Mouse (Mus musculus): ENCODE results near the gene Gm45140. TPM values are rescaled to one million over a fixed set of nuclear protein-coding genes. Genes with fewer than 3 reads are reported as not detected.

Gene Gm45140
- polyA plus RNA-seq, 1 experiment from 2014 or later = 1.4 TPM

GRCm38 (mm10) chr6:87853446-87853845, 17.9 kb upstream of the Gm45140 start:
- WGBS = 76% methylated on average over 4 of the region's 4 CpGs

DNA sequence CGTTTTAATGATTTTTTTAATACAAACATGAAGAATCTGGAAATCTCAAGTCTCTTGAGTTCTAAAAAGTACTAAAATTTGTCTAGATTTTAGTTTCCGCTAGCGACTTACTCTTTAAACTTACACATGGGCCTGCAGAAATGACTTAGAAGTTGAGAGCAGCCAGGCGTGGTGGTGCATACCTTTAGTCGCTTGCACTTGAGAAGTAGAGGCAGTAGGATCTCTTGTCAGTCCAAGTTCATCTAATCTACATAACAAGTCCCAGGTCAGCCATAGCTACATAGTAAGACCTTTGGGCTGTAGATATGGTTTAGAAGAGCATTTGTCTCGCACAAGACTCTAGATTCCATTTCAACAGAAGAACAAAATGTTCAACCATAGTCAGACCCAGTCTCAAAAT, 16.3 kb upstream of the Gm45140 start:
- Histone ChIP-seq H3K4me1 (ENCODE audit: control insufficient read depth in 2 of 2, insufficient read depth in 2 of 2, low read length in 2 of 2) (peaks cover 0 to 24% of the 10 kb centered on the region in 2 experiments; a peak in 3 of 4 replicates), H3K4me3 (ENCODE audit: control insufficient read depth in 1 of 2, insufficient read depth in 1 of 2, low read depth in 1 of 2, low read length in 2 of 2) (no peak overlapping the region), H3K9ac (ENCODE audit: low read length) (no peak overlapping the region), H3K27ac (replicated peaks in 1 of 2; ENCODE audit: control insufficient read depth in 1 of 2, insufficient read depth in 1 of 2, low read depth in 2 of 2, low read length in 2 of 2) (no peak overlapping the region), H3K36me3 (ENCODE audit: control insufficient read depth, insufficient read depth, low read length) (peaks cover 16% of the 10 kb centered on the region; the same call in 1 of the 2 replicates), H3K27me3 (ENCODE audit: control insufficient read depth, insufficient read depth, low read length) (no peaks in the 10 kb centered on the region; the same call in 1 of the 2 replicates), H3K9me3 (ENCODE audit: control insufficient read depth, low read length) (no peaks in the 10 kb centered on the region), H3K4me2 (ENCODE audit: low read length) (no peak overlapping the region)
- no peak for ATAC-seq (ENCODE audit: insufficient number of reproducible peaks, insufficient read depth, low FRiP score, low read depth)
- 73% methylated on average over 6 of the region's 6 CpGs for WGBS

More at GRCm38 (mm10) chr6:87853446-87853845, 17.9 kb upstream of the Gm45140 start:
- peaks cover 0 to 11% of the 10 kb centered on the region in 2 experiments; a peak in 3 of 4 replicates for H3K4me1 ChIP-seq (ENCODE audit: control insufficient read depth in 2 of 2, insufficient read depth in 2 of 2, low read length in 2 of 2)
- no peak overlapping the region for H3K27ac ChIP-seq (replicated peaks in 1 of 2; ENCODE audit: control insufficient read depth in 1 of 2, insufficient read depth in 1 of 2, low read depth in 2 of 2, low read length in 2 of 2)
- ATAC-seq (ENCODE audit: insufficient number of reproducible peaks, insufficient read depth, low FRiP score, low read depth) = no peak
- H3K9me3 ChIP-seq (ENCODE audit: control insufficient read depth, low read length) = no peaks in the 10 kb centered on the region
- H3K27me3 ChIP-seq (ENCODE audit: control insufficient read depth, insufficient read depth, low read length) = no peaks in the 10 kb centered on the region; the same call in 1 of the 2 replicates
- peaks cover 5% of the 10 kb centered on the region; the same call in 1 of the 2 replicates for H3K36me3 ChIP-seq (ENCODE audit: control insufficient read depth, insufficient read depth, low read length)
- no peak overlapping the region for H3K4me2 ChIP-seq (ENCODE audit: low read length)
- H3K9ac ChIP-seq (ENCODE audit: low read length) = no peak overlapping the region
- H3K4me3 ChIP-seq (ENCODE audit: control insufficient read depth in 1 of 2, insufficient read depth in 1 of 2, low read depth in 1 of 2, low read length in 2 of 2) = no peak overlapping the region

DNA sequence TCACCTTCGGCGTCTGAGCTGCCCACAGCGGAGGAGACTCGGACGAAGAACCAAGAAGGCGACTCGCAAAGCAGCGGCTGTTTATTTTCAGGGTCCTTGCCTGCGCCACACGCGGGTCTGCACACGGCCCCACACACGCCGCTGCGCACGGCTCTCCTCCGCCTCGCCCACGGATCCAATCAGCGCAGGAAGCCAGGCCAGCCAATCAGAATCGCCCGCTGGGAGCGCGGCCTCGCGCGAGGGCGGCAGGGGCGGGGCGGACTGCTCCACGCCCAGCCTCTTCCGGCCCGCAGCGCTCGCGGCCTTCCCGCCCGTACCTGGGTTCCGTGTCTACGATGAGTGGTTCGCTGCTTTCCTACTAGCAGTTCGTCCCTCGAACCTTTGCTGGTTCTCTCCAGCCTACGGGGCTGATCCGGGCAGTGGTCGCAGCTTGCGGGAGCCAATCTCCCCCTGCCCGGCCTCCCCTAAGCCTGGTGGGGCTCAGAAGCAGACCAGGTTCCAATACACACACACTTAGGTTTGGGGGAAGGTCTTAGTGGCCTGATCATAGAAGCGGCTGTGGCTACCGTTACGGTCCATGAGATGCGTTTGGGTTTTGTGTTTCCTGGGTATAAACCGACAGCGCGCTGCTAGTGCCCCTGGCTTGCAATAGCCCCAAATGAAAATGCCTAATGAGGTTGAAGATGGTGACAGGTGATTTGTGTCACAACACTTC, 15.5 kb upstream of the Gm45140 start, which contains the start of gene Cnbp:
Gene Cnbp (minus strand): TSS at position 207 of the 715 bp plus-strand sequence.
- H3K9me3 ChIP-seq (ENCODE audit: control insufficient read depth, low read length) = no peaks in the 10 kb centered on the region
- H3K4me2 ChIP-seq (ENCODE audit: low read length) = peak within 1 kb of the TSS; percentile 91
- no peaks in the 10 kb centered on the region for H3K27me3 ChIP-seq (ENCODE audit: control insufficient read depth, insufficient read depth, low read length)
- peak within 1 kb of the TSS; percentile 99 for H3K9ac ChIP-seq (ENCODE audit: low read length)
- H3K36me3 ChIP-seq (ENCODE audit: control insufficient read depth, insufficient read depth, low read length) = peaks cover 16% of the 10 kb centered on the region; the same call in 1 of the 2 replicates
- H3K4me3 ChIP-seq (ENCODE audit: control insufficient read depth in 1 of 2, insufficient read depth in 1 of 2, low read depth in 1 of 2, low read length in 2 of 2) = peak within 1 kb of the TSS; percentile 70 to 96
- H3K27ac ChIP-seq (replicated peaks in 1 of 2; ENCODE audit: control insufficient read depth in 1 of 2, insufficient read depth in 1 of 2, low read depth in 2 of 2, low read length in 2 of 2) = peak within 1 kb of the TSS; percentile 87 to 91
- ATAC-seq (ENCODE audit: insufficient number of reproducible peaks, insufficient read depth, low FRiP score, low read depth) = peak; percentile 96
- peaks cover 0 to 26% of the 10 kb centered on the region in 2 experiments; a peak in 3 of 4 replicates for H3K4me1 ChIP-seq (ENCODE audit: control insufficient read depth in 2 of 2, insufficient read depth in 2 of 2, low read length in 2 of 2)
- WGBS = under 1% methylated on average over 55 of the region's 55 CpGs

DNA sequence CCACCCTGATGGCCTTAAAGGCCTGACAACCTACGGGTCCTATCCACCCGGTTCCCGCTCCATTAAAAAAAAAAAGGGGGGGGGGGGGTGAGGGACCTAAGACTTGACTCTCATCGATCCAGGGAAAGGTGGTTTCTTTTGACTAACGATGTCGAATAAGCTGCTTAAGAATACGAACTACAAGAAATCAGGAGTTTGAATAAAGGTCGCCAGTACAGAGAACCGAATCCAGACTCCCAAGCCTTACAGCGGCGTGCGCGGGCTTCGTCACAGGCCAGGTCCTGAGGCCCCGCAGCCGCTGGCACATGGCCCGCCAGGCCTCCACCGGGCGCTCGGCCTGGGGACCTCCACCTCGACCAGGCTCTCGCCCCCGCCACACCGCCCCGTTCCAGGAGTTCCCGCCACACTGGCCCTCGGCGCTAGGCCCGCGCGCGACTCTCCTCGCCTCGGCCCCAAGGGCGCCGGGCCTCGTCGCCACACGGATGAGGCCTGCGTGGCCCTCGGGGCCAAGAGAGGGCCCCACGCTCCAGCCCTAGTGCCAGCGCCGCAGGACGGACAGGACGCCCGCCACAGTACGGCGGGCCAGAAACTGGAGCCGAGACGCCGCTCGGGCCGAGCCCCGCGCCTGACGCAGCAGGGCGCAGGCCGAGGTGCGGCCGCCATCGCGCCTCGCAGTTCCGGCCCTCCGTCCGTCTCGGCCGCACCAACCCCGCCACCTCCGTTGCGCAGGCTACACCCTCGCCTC, 14.7 kb upstream of the Gm45140 start:
- peak overlapping the region; percentile 66 to 96 for H3K4me3 ChIP-seq (ENCODE audit: control insufficient read depth in 1 of 2, insufficient read depth in 1 of 2, low read depth in 1 of 2, low read length in 2 of 2)
- no peaks in the 10 kb centered on the region for H3K27me3 ChIP-seq (ENCODE audit: control insufficient read depth, insufficient read depth, low read length)
- peaks cover 22% of the 10 kb centered on the region for H3K36me3 ChIP-seq (ENCODE audit: control insufficient read depth, insufficient read depth, low read length)
- peaks cover 0 to 26% of the 10 kb centered on the region in 2 experiments; a peak in 3 of 4 replicates for H3K4me1 ChIP-seq (ENCODE audit: control insufficient read depth in 2 of 2, insufficient read depth in 2 of 2, low read length in 2 of 2)
- peak; percentile 68 for ATAC-seq (ENCODE audit: insufficient number of reproducible peaks, insufficient read depth, low FRiP score, low read depth)
- no peaks in the 10 kb centered on the region for H3K9me3 ChIP-seq (ENCODE audit: control insufficient read depth, low read length)
- WGBS = 0% methylated on average over 54 of the region's 73 CpGs
- peak overlapping the region; percentile 87 to 91 for H3K27ac ChIP-seq (replicated peaks in 1 of 2; ENCODE audit: control insufficient read depth in 1 of 2, insufficient read depth in 1 of 2, low read depth in 2 of 2, low read length in 2 of 2)
- peak overlapping the region; percentile 91 for H3K4me2 ChIP-seq (ENCODE audit: low read length)
- peak overlapping the region; percentile 99 for H3K9ac ChIP-seq (ENCODE audit: low read length)

GRCm38 (mm10) chr6:87849780-87850154, 14.2 kb upstream of the Gm45140 start:
- WGBS = 2% methylated on average over 8 of the region's 8 CpGs
- peaks cover 0 to 26% of the 10 kb centered on the region in 2 experiments; a peak in 3 of 4 replicates for H3K4me1 ChIP-seq (ENCODE audit: control insufficient read depth in 2 of 2, insufficient read depth in 2 of 2, low read length in 2 of 2)
- no peak for ATAC-seq (ENCODE audit: insufficient number of reproducible peaks, insufficient read depth, low FRiP score, low read depth)
- H3K27me3 ChIP-seq (ENCODE audit: control insufficient read depth, insufficient read depth, low read length) = no peaks in the 10 kb centered on the region
- H3K4me2 ChIP-seq (ENCODE audit: low read length) = peak overlapping the region; percentile 91
- peak overlapping the region; percentile 87 to 91 for H3K27ac ChIP-seq (replicated peaks in 1 of 2; ENCODE audit: control insufficient read depth in 1 of 2, insufficient read depth in 1 of 2, low read depth in 2 of 2, low read length in 2 of 2)
- H3K9me3 ChIP-seq (ENCODE audit: control insufficient read depth, low read length) = no peaks in the 10 kb centered on the region
- peaks cover 28% of the 10 kb centered on the region for H3K36me3 ChIP-seq (ENCODE audit: control insufficient read depth, insufficient read depth, low read length)
- peak overlapping the region; percentile 66 to 96 for H3K4me3 ChIP-seq (ENCODE audit: control insufficient read depth in 1 of 2, insufficient read depth in 1 of 2, low read depth in 1 of 2, low read length in 2 of 2)
- peak overlapping the region; percentile 99 for H3K9ac ChIP-seq (ENCODE audit: low read length)

- Histone ChIP-seq H3K4me1 (ENCODE audit: control insufficient read depth in 2 of 2, insufficient read depth in 2 of 2, low read length in 2 of 2) (peaks cover 0 to 26% of the 10 kb centered on the region in 2 experiments; a peak in 3 of 4 replicates), H3K27me3 (ENCODE audit: control insufficient read depth, insufficient read depth, low read length) (no peaks in the 10 kb centered on the region), H3K9me3 (ENCODE audit: control insufficient read depth, low read length) (no peaks in the 10 kb centered on the region), H3K36me3 (ENCODE audit: control insufficient read depth, insufficient read depth, low read length) (peaks cover 57% of the 10 kb centered on the region), H3K27ac (replicated peaks in 1 of 2; ENCODE audit: control insufficient read depth in 1 of 2, insufficient read depth in 1 of 2, low read depth in 2 of 2, low read length in 2 of 2) (no peak overlapping the region), H3K4me3 (ENCODE audit: control insufficient read depth in 1 of 2, insufficient read depth in 1 of 2, low read depth in 1 of 2, low read length in 2 of 2) (no peak overlapping the region), H3K9ac (ENCODE audit: low read length) (no peak overlapping the region), H3K4me2 (ENCODE audit: low read length) (no peak overlapping the region)
- no peak for ATAC-seq (ENCODE audit: insufficient number of reproducible peaks, insufficient read depth, low FRiP score, low read depth)
- 77% methylated on average over 1 of the region's 1 CpGs for WGBS
Measured at GRCm38 (mm10) chr6:87846813-87847212, 11.2 kb upstream of the Gm45140 start.

GRCm38 (mm10) chr6:87845031-87845695, 9.6 kb upstream of the Gm45140 start:
- 91% methylated on average over 13 of the region's 13 CpGs for WGBS
- ATAC-seq (ENCODE audit: insufficient number of reproducible peaks, insufficient read depth, low FRiP score, low read depth) = no peak
- H3K27ac ChIP-seq (replicated peaks in 1 of 2; ENCODE audit: control insufficient read depth in 1 of 2, insufficient read depth in 1 of 2, low read depth in 2 of 2, low read length in 2 of 2) = no peak overlapping the region
- H3K9ac ChIP-seq (ENCODE audit: low read length) = no peak overlapping the region
- H3K27me3 ChIP-seq (ENCODE audit: control insufficient read depth, insufficient read depth, low read length) = no peaks in the 10 kb centered on the region
- no peaks in the 10 kb centered on the region for H3K9me3 ChIP-seq (ENCODE audit: control insufficient read depth, low read length)
- peaks cover 62% of the 10 kb centered on the region for H3K36me3 ChIP-seq (ENCODE audit: control insufficient read depth, insufficient read depth, low read length)
- H3K4me2 ChIP-seq (ENCODE audit: low read length) = no peak overlapping the region
- no peak overlapping the region for H3K4me3 ChIP-seq (ENCODE audit: control insufficient read depth in 1 of 2, insufficient read depth in 1 of 2, low read depth in 1 of 2, low read length in 2 of 2)
- H3K4me1 ChIP-seq (ENCODE audit: control insufficient read depth in 2 of 2, insufficient read depth in 2 of 2, low read length in 2 of 2) = peaks cover 0 to 22% of the 10 kb centered on the region in 2 experiments; a peak in 2 of 4 replicates

Data from heart, embryonic 14.5 days (tissue).